Mouse (Mus musculus) layer of hippocampus, adult 8-10 months (tissue): ENCODE measurements around the gene Gucy2g. TPM values are rescaled to one million over a fixed set of nuclear protein-coding genes. Genes with fewer than 3 reads are reported as not detected.
"Not testable (repeated sequence)": the region's sequence is repeated elsewhere in the genome, so short reads cannot be mapped to it uniquely, and the experiment has no call there.

Source experiments
- DNase-seq, 2 experiments: peaks; one replicate each; pipeline ENCODE4 v3.0.0; 2022; ENCODE audit warnings: low spot score in 2 of 2
- total RNA-seq, 4 experiments: library from RNA; stranded (reverse); gene quantifications; 2 replicates each; pipeline ENCODE4 v1.2.4; 2022

The Gucy2g gene
- total RNA-seq, 4 experiments from 2014 or later = 1.2 to 1.4 (median 1.3) TPM

GRCm38 (mm10) chr19:55207746-55208538 is 33.1 kb downstream of the Gucy2g start:
- no peak for DNase-seq

GRCm38 (mm10) chr19:55207205-55207604 is 33.8 kb downstream of the Gucy2g start:
- no peak for DNase-seq

- DNase-seq = peak in 1 of 2 experiments; percentile 65
Observed at GRCm38 (mm10) chr19:55206482-55207138, 34.4 kb downstream of the Gucy2g start.

- peak in 1 of 2 experiments; percentile 72 for DNase-seq
Observed at GRCm38 (mm10) chr19:55198303-55198702, 42.7 kb downstream of the Gucy2g start.

GRCm38 (mm10) chr19:55195574-55195973 is 45.5 kb downstream of the Gucy2g start:
- no peak for DNase-seq

GRCm38 (mm10) chr19:55194520-55195170 is 46.4 kb downstream of the Gucy2g start:
- DNase-seq = no peak

- DNase-seq = no peak
Observed at GRCm38 (mm10) chr19:55193717-55194394, 47.2 kb downstream of the Gucy2g start.

- DNase-seq = no peak
Observed at GRCm38 (mm10) chr19:55192254-55192945, 48.6 kb downstream of the Gucy2g start.

- DNase-seq = no peak
Observed at GRCm38 (mm10) chr19:55191596-55191995, 49.4 kb downstream of the Gucy2g start.

GRCm38 (mm10) chr19:55190065-55190464 is 51.0 kb downstream of the Gucy2g start:
- no peak for DNase-seq

- peak in 1 of 2 experiments; percentile 28 for DNase-seq
Observed at GRCm38 (mm10) chr19:55185651-55186050, 55.4 kb downstream of the Gucy2g start.

- DNase-seq = no peak
Observed at GRCm38 (mm10) chr19:55185074-55185473, 56.0 kb downstream of the Gucy2g start.

- DNase-seq = no peak
Observed at GRCm38 (mm10) chr19:55184442-55184841, 56.6 kb downstream of the Gucy2g start.

- DNase-seq = no peak
Observed at GRCm38 (mm10) chr19:55180433-55180832, 60.6 kb downstream of the Gucy2g start, which contains the start of gene Tectb. Gene Tectb, plus strand, starts transcription at chr19:55180733.

- DNase-seq = peak; percentile 12 to 30
Observed at GRCm38 (mm10) chr19:55177143-55177542, 63.9 kb downstream of the Gucy2g start.

GRCm38 (mm10) chr19:55171585-55171984 is 69.5 kb downstream of the Gucy2g start:
- no peak for DNase-seq

- DNase-seq = no peak
Observed at GRCm38 (mm10) chr19:55170399-55170798, 70.6 kb downstream of the Gucy2g start.

GRCm38 (mm10) chr19:55169236-55169729 is 71.8 kb downstream of the Gucy2g start:
- DNase-seq = not testable (repeated sequence)

- DNase-seq = no peak
Observed at GRCm38 (mm10) chr19:55168360-55168759, 72.7 kb downstream of the Gucy2g start.

GRCm38 (mm10) chr19:55167741-55168140 is 73.3 kb downstream of the Gucy2g start:
- no peak for DNase-seq

- DNase-seq = no peak
Observed at GRCm38 (mm10) chr19:55166741-55167140, 74.3 kb downstream of the Gucy2g start.
